Mouse (Mus musculus) cortical plate, adult 2 months (tissue): Measurements from ENCODE around the gene Prox1.

ENCODE experiments used
- CTCF ChIP-seq: fragments of 200-500 bp; IDR thresholded peaks from 2 replicates; pipeline ENCODE4 v1.5.1; 2011; ENCODE audit warnings: mild to moderate bottlenecking, control low read depth, low read length; ENCODE audit not compliant: insufficient read depth; ENCODE audit errors: extremely low read depth
- POLR2A ChIP-seq: fragments of 200-500 bp; IDR thresholded peaks from 2 replicates; pipeline ENCODE4 v1.6.1; 2011; ENCODE audit warnings: mild to moderate bottlenecking, low read length, control low read depth; ENCODE audit not compliant: insufficient read depth; ENCODE audit errors: extremely low read depth

GRCm38 (mm10) chr1:190192011-190192410 lies 21.5 kb upstream of the Prox1 start:
- no peak for TF ChIP-seq CTCF
- TF ChIP-seq POLR2A: no peak
